Mouse (Mus musculus) spleen, embryonic (tissue): ENCODE data around the gene Apol9b.

Experiments used
- CTCF ChIA-PET: fragments of 350-600 bp; sonication (Branson Sonifier 250); formaldehyde crosslinking; loops from one replicate; lab custom pipeline; 2022; lab: Charles Lee

Gene Apol9b

DNA sequence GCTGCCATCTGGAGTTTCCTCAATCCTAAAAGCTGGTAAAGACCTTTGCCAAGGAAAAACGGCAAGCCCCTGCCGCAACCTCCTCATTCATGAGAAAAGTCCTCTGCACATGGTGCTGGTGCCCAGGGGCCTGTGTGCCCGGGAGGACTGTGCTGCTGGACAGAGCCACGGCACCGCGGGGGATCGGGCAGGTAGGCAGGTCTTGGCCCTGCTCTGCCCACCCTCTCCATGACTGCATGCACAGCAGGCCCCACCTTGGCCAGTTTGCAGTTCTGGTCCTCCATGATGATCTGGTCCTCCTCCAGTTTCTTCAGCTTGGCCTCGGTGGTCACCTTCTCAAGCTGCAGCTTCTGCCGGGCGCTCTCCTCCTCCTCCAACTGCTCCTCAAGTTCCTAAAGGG is 45.5 kb downstream of the Apol9b start:
- CTCF ChIA-PET: interaction anchor here (0.5 to 0.6 kb wide), 2 partner anchors 13 to 788 kb away, joined by 3 read pairs; no protein-coding TSS in a partner anchor

GRCm38 (mm10) chr15:77775186-77775963 is 46.5 kb downstream of the Apol9b start:
- CTCF ChIA-PET: interaction anchor here (0.7 to 1.4 kb wide), 4 partner anchors 10 to 115 kb away, joined by 3 to 12 read pairs (median 4); no protein-coding TSS in a partner anchor

DNA sequence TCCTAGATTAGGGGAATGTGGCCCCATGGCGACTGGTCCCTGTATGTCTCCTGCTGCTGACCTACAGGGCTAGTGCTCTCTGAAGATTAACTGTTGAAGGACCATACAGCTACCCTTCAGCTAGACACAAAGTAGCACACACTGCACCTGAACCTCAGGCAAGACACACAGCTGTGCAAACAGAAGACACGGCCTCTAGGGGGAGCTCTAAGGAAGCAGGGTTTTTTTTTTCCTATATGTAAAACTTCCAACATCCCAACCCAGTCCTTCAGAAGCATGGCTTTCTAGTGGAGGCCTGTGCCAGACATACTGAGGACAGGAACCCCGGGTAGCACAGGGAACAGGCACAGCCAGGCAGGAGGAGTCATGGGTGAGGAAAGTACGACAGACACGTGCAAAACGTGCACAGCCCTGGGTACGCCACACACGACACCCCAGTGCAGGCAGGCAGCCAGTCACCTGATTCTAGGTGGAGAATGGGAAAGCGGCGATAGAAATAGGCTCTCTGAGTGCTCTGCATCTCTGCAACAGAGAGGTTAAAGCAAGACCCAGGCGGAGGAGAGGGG is 53.7 kb downstream of the Apol9b start:
- CTCF ChIA-PET: interaction anchor here (1.0 kb wide), 1 partner anchor 32 kb away, joined by 3 read pairs; no protein-coding TSS in a partner anchor

GRCm38 (mm10) chr15:77784039-77784824 is 55.4 kb downstream of the Apol9b start:
- CTCF ChIA-PET: interaction anchor here (1.2 kb wide), 1 partner anchor 9 kb away, joined by 3 read pairs; no protein-coding TSS in a partner anchor

DNA sequence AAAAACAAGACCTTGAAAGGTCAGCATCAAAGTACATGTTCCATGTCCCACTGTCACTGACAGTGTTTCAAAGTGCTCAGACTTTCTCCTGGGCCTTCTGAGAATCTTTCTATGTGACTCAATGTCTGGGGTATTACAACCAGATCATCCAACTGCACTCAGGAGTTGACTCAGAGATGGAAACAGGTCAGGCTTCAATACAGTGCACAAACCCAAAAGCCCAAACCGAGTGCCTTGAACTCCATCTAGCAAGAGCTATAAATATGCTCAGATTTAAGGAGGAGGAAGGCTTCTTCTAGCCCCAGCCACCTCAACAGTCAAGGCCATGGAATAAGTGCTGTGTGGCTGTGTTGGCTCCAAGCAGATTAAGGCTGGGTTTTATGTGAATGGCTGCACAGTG is 57.0 kb downstream of the Apol9b start:
- CTCF ChIA-PET: no interaction called here
